Mouse (Mus musculus): ENCODE results near the gene Gm572.

Gm572 gene

GRCm38 (mm10) chr4:148643291-148644156 is at the start of gene Gm572:
TSS of gene Gm572 (plus strand) at chr4:148643317.
- peak; percentile 50 for DNase-seq

- no peak for DNase-seq
Measured at GRCm38 (mm10) chr4:148593996-148594395, 49.1 kb upstream of the Gm572 start.

GRCm38 (mm10) chr4:148595916-148596315 is 47.2 kb upstream of the Gm572 start:
- DNase-seq = no peak

GRCm38 (mm10) chr4:148596731-148597130 is 46.4 kb upstream of the Gm572 start:
- DNase-seq = no peak

GRCm38 (mm10) chr4:148598826-148599225 is 44.3 kb upstream of the Gm572 start:
- DNase-seq = no peak

GRCm38 (mm10) chr4:148600316-148600715 is 42.8 kb upstream of the Gm572 start:
- no peak for DNase-seq

- no peak for DNase-seq
Measured at GRCm38 (mm10) chr4:148601871-148602270, 41.2 kb upstream of the Gm572 start.

- DNase-seq = no peak
Measured at GRCm38 (mm10) chr4:148602357-148603120, 40.6 kb upstream of the Gm572 start, which contains the start of gene Masp2. TSS of gene Masp2 (plus strand) at chr4:148602554.

- DNase-seq = no peak
Measured at GRCm38 (mm10) chr4:148603376-148604139, 39.6 kb upstream of the Gm572 start.

GRCm38 (mm10) chr4:148604141-148604540 is 39.0 kb upstream of the Gm572 start:
- DNase-seq = no peak

GRCm38 (mm10) chr4:148604541-148605165 is 38.5 kb upstream of the Gm572 start:
- DNase-seq = peak; percentile 82

GRCm38 (mm10) chr4:148607758-148608157 is 35.4 kb upstream of the Gm572 start:
- DNase-seq = peak; percentile 87

- peak; percentile 59 for DNase-seq
Measured at GRCm38 (mm10) chr4:148609805-148610204, 33.3 kb upstream of the Gm572 start.

- no peak for DNase-seq
Measured at GRCm38 (mm10) chr4:148610631-148611364, 32.3 kb upstream of the Gm572 start.

- DNase-seq = no peak
Measured at GRCm38 (mm10) chr4:148612557-148612956, 30.6 kb upstream of the Gm572 start.

GRCm38 (mm10) chr4:148613738-148614137 is 29.4 kb upstream of the Gm572 start:
- no peak for DNase-seq

- DNase-seq = no peak
Measured at GRCm38 (mm10) chr4:148619805-148620204, 23.3 kb upstream of the Gm572 start.

- DNase-seq = peak; percentile 54
Measured at GRCm38 (mm10) chr4:148620718-148621117, 22.4 kb upstream of the Gm572 start.

- DNase-seq = no peak
Measured at GRCm38 (mm10) chr4:148622485-148622884, 20.6 kb upstream of the Gm572 start.

- DNase-seq = no peak
Measured at GRCm38 (mm10) chr4:148623609-148624008, 19.5 kb upstream of the Gm572 start.

- DNase-seq = no peak
Measured at GRCm38 (mm10) chr4:148625010-148625409, 18.1 kb upstream of the Gm572 start.

Measured in kidney, adult 9 months (tissue).